Comparison of ENCODE assay signal across 27 mouse cellular contexts in the genomic region with DNA sequence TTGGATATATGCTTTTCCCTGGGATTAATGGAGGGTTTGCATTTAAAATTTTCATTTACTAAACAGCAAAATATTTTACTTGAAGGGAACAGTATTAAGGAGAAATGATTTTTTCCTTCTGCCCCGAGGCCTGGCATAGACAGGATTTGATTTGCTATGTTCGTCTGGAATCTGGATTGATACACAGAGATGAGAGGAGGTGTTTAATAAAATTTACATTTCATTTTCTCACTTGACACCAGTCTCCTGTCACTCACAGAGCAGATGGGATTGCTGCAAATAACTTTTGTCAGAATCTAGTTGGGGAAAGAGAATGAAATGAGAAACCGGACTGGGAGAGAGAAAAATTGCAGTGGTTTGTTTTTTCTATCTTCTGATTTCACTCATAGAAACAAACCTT.
A peak's percentile ranks its signal among the peaks of the same experiment; 100 is the strongest.
DNase-seq lines count a peak whose midpoint lies in the region; ATAC-seq and TF ChIP-seq lines count a peak whose summit lies in the region.
"Had no signal": no experiment of that assay in that cellular context is flagged by ENCODE, and none has a peak within 500 bp of the region (broad histone marks: within the 10 kb centered on the region; RNA-seq: fewer than 3 reads in every experiment).

No protein-coding gene starts in this region.

- H3K27ac ChIP-seq in forebrain, embryonic 15.5 days (replicated peaks) = peak overlapping the region; percentile 50
- H3K27ac ChIP-seq in forebrain, embryonic 11.5 days (ENCODE audit: low read depth, low read length) = no peak overlapping the region
- H3K27ac ChIP-seq in layer of hippocampus, adult 2 months = peak overlapping the region; percentile 53; the same call in 1 of the 2 replicates
- peak overlapping the region; percentile 50; the same call in 1 of the 2 replicates for H3K27ac ChIP-seq in midbrain, embryonic 15.5 days
- H3K27ac ChIP-seq in midbrain, postnatal 0 days (ENCODE audit: low read depth, low read length) = no peak overlapping the region
- H3K27ac ChIP-seq: heart, embryonic 15.5 days; hindbrain, embryonic 10.5 days; hindbrain, embryonic 13.5 days; intestine, embryonic 15.5 days had no signal

- H3K9me3 ChIP-seq in forebrain, embryonic 15.5 days = no peaks in the 10 kb centered on the region
- H3K9me3 ChIP-seq in forebrain, embryonic 11.5 days (ENCODE audit: control insufficient read depth, low read length) = no peaks in the 10 kb centered on the region
- H3K9me3 ChIP-seq in midbrain, embryonic 15.5 days = no peaks in the 10 kb centered on the region
- no peaks in the 10 kb centered on the region for H3K9me3 ChIP-seq in midbrain, postnatal 0 days (ENCODE audit: low read length)
- H3K9me3 ChIP-seq: G1E; heart, embryonic 12.5 days; heart, embryonic 15.5 days; hindbrain, embryonic 10.5 days; hindbrain, embryonic 13.5 days; intestine, embryonic 15.5 days had no signal

- no peak overlapping the region for H3K9ac ChIP-seq in forebrain, embryonic 15.5 days (replicated peaks)
- H3K9ac ChIP-seq in forebrain, embryonic 11.5 days (ENCODE audit: low read length) = no peak overlapping the region
- H3K9ac ChIP-seq in midbrain, embryonic 15.5 days = no peak overlapping the region
- H3K9ac ChIP-seq in midbrain, postnatal 0 days (replicated peaks; ENCODE audit: low read length, poor library complexity, severe bottlenecking) = no peak overlapping the region
- H3K9ac ChIP-seq: heart, embryonic 12.5 days; heart, embryonic 15.5 days; hindbrain, embryonic 13.5 days; intestine, embryonic 15.5 days had no signal

- H3K27me3 ChIP-seq in forebrain, embryonic 15.5 days = no peaks in the 10 kb centered on the region
- H3K27me3 ChIP-seq in forebrain, embryonic 11.5 days (ENCODE audit: control insufficient read depth, insufficient read depth, low read length) = no peaks in the 10 kb centered on the region
- no peaks in the 10 kb centered on the region for H3K27me3 ChIP-seq in midbrain, embryonic 15.5 days (replicated peaks)
- no peaks in the 10 kb centered on the region for H3K27me3 ChIP-seq in midbrain, postnatal 0 days (ENCODE audit: insufficient read depth, low read length)
- H3K27me3 ChIP-seq: CH12.LX; heart, embryonic 12.5 days; heart, embryonic 15.5 days; hindbrain, embryonic 13.5 days; intestine, embryonic 15.5 days had no signal

- no peaks in the 10 kb centered on the region for H3K4me1 ChIP-seq in forebrain, embryonic 15.5 days
- no peaks in the 10 kb centered on the region for H3K4me1 ChIP-seq in forebrain, embryonic 11.5 days (replicated peaks; ENCODE audit: control insufficient read depth, insufficient read depth, low read length)
- H3K4me1 ChIP-seq in midbrain, embryonic 15.5 days = no peaks in the 10 kb centered on the region
- H3K4me1 ChIP-seq in midbrain, postnatal 0 days (ENCODE audit: insufficient read depth, low read length) = no peaks in the 10 kb centered on the region
- H3K4me1 ChIP-seq: heart, embryonic 12.5 days; heart, embryonic 15.5 days; hindbrain, embryonic 10.5 days; hindbrain, embryonic 13.5 days; intestine, embryonic 15.5 days had no signal

- no peaks in the 10 kb centered on the region for H3K36me3 ChIP-seq in forebrain, embryonic 15.5 days
- no peaks in the 10 kb centered on the region for H3K36me3 ChIP-seq in forebrain, embryonic 11.5 days (ENCODE audit: control insufficient read depth, insufficient read depth, low read length)
- H3K36me3 ChIP-seq in midbrain, embryonic 15.5 days (replicated peaks) = no peaks in the 10 kb centered on the region
- no peaks in the 10 kb centered on the region for H3K36me3 ChIP-seq in midbrain, postnatal 0 days (ENCODE audit: insufficient read depth, low read length)
- H3K36me3 ChIP-seq: G1E; heart, embryonic 12.5 days; heart, embryonic 15.5 days; hindbrain, embryonic 10.5 days; hindbrain, embryonic 13.5 days; intestine, embryonic 15.5 days had no signal

- TF ChIP-seq CTCF in layer of hippocampus, adult 2 months (conservative IDR thresholded peaks at IDR 0.05) = no peak
- TF ChIP-seq CTCF in midbrain, postnatal 0 days (IDR thresholded peaks at IDR 0.05) = no peak

- 61% methylated on average over 3 of the region's 3 CpGs for WGBS in forebrain, embryonic 15.5 days
- WGBS in forebrain, embryonic 11.5 days = 91% methylated on average over 3 of the region's 3 CpGs
- 64% methylated on average over 3 of the region's 3 CpGs for WGBS in midbrain, embryonic 15.5 days
- WGBS in midbrain, postnatal 0 days = 54% methylated on average over 3 of the region's 3 CpGs

- H3K4me3 ChIP-seq in forebrain, embryonic 15.5 days = no peak overlapping the region
- H3K4me3 ChIP-seq in forebrain, embryonic 11.5 days (ENCODE audit: low read depth, low read length) = no peak overlapping the region
- no peak overlapping the region for H3K4me3 ChIP-seq in layer of hippocampus, adult 2 months
- H3K4me3 ChIP-seq in midbrain, embryonic 15.5 days = no peak overlapping the region
- H3K4me3 ChIP-seq in midbrain, postnatal 0 days (ENCODE audit: low read depth, low read length) = no peak overlapping the region
- H3K4me3 ChIP-seq: heart, embryonic 12.5 days; heart, embryonic 15.5 days; hindbrain, embryonic 10.5 days; hindbrain, embryonic 13.5 days; intestine, embryonic 15.5 days had no signal

- peak; percentile 57; the same call in 1 of the 2 replicates for ATAC-seq in forebrain, embryonic 15.5 days (replicated peaks)
- no peak for ATAC-seq in forebrain, embryonic 11.5 days (replicated peaks; ENCODE audit: low FRiP score)
- ATAC-seq in midbrain, embryonic 15.5 days (replicated peaks) = no peak
- no peak for ATAC-seq in midbrain, postnatal 0 days (ENCODE audit: low FRiP score)
- ATAC-seq: hindbrain, embryonic 16.5 days; intestine, embryonic 15.5 days; Patski had no signal

- no peak overlapping the region for H3K4me2 ChIP-seq in forebrain, embryonic 15.5 days (replicated peaks)
- no peak overlapping the region for H3K4me2 ChIP-seq in forebrain, embryonic 11.5 days (ENCODE audit: low read depth, low read length, severe bottlenecking)
- H3K4me2 ChIP-seq in midbrain, embryonic 15.5 days = no peak overlapping the region
- no peak overlapping the region for H3K4me2 ChIP-seq in midbrain, postnatal 0 days (ENCODE audit: low read depth, low read length, poor library complexity, severe bottlenecking)
- H3K4me2 ChIP-seq: heart, embryonic 12.5 days; heart, embryonic 15.5 days; hindbrain, embryonic 13.5 days; intestine, embryonic 15.5 days had no signal

- DNase-seq in forebrain, embryonic 11.5 days (ENCODE audit: low spot score) = no peak
- DNase-seq in layer of hippocampus, adult 2 months (ENCODE audit: low spot score in 2 of 2) = peak; percentile 17 to 42
- no peak for DNase-seq in layer of hippocampus, postnatal 25 days (ENCODE audit: extremely low spot score in 1 of 2, low spot score in 1 of 2)
- DNase-seq in midbrain, postnatal 0 days (ENCODE audit: low spot score) = no peak
- DNase-seq in embryo, embryonic 10 days (ENCODE audit: low spot score) = no peak
- DNase-seq: adrenal gland, postnatal 10 days; adrenal gland, postnatal 36 days; B cell, adult 2 months; cerebellum, adult 11-12 months; cerebellum, adult 8-10 months; cerebellum, postnatal 10 days; cerebellum, postnatal 36 days; gastrocnemius, postnatal 25 days; heart, adult 18-20 months; heart, postnatal 10 days; heart, postnatal 36 days had no signal

Comparison
In these comparisons a context has a peak if more than half of its experiments do, and no peak if none do; other contexts are left out.
1. H3K27ac ChIP-seq: peak in forebrain, embryonic 15.5 days (single experiment), layer of hippocampus, adult 2 months (single experiment) and midbrain, embryonic 15.5 days (single experiment); none in forebrain, embryonic 11.5 days (single experiment) and midbrain, postnatal 0 days (single experiment).
2. DNase-seq: peak in layer of hippocampus, adult 2 months (2 of 2); none in forebrain, embryonic 11.5 days (single experiment), layer of hippocampus, postnatal 25 days (0 of 2), midbrain, postnatal 0 days (single experiment) and embryo, embryonic 10 days (single experiment).